Mouse (Mus musculus) erythroblast, embryonic 14.5 days (primary cell): ENCODE results near the gene Nxph3.

ENCODE experiments used
- GATA1 ChIP-seq: IDR thresholded peaks from 2 replicates; pipeline ENCODE4 v1.6.1; 2012; ENCODE audit warnings: low read length, inconsistent platforms, mixed read lengths
- TAL1 ChIP-seq: IDR thresholded peaks from 3 replicates; pipeline ENCODE4 v1.6.1; 2012; ENCODE audit warnings: low read length, inconsistent platforms, mixed read lengths

DNA sequence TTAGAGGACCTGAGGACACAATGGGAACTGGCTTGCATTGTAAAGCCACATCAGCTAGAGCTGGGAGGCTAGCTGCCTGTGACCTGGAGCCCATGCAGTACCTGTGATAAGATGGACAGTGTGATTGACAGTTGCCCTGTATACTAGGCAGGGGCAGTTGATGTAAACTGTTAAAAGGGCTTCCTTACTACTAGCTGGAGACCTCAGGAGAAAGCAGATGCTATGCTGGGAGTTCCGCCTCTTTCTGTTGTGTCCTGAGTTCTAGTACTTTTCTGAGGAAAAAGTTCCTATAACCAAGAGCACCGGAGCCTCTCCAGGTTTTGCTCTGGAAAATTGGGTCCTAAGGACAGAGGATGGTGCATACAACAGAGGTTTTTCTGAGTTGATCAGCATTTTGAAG, 27.1 kb downstream of the Nxph3 start:
- TF ChIP-seq TAL1 (no peak), GATA1 (no peak)
